Mouse (Mus musculus) kidney, adult 11 months (tissue): ENCODE data around the gene Atf3.

Source experiments
- DNase-seq: peaks from one replicate; pipeline ENCODE4 v3.0.0; 2022

The Atf3 gene

DNA sequence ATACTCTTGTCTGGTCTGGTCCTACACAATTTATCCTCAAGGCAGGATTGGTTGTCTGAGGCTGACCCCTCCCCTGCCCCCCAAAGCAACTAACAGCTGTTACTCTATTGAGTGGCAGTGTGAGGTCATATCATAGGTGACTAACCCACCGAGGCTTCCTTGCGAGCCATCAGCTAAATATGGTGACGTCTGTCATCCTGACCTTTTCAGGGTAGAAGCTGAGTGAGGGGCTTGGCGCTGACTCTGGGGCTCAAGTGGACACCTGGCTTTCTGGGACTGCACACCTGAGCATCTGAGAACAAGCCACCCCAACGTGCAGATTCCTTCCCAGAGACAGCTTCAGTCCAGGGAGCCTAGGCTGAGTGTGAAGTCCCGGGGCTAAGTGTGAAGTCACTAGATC, at the start of gene Atf3:
Gene Atf3 (minus strand): TSS at position 101 of the 400 bp plus-strand sequence.
- DNase-seq: no peak

DNA sequence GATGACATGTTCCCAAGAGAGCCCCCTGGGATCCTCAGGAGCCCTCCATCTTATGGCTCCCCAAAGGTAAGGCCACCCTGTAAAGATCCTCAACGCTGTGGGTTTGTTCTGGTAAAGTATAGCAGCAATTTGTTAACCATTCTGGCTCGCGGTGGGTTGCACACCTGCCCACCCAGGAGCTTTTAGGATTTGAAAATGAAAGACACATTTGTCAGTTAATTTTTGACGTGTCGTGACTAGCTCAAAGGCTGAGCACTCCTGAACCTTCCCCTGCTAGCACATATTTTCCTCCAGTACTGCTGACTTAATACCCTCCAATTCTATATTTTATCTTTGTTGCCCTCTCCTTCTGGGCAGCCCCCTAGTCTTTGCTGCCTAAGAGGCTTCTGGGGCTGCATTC, 49.3 kb upstream of the Atf3 start:
- no peak for DNase-seq

DNA sequence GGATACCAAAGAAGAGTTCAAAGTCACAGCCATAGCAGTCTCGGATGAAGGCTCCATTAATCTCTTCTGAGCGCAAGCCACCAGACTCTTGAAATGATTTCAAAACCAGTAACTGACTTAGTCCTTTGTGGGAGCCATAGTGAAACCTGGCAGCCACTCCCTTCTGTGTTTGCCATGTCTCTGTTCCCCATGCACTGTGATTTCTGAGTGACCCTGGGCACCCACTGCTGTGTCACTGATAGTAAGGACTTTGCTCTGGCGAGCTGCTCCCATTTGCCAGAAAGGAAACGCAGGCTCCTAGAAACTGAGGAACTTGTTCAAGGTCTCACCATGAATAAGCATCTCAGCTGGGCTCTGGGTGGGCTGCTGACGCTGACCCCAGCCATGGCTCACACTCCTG, 45.6 kb upstream of the Atf3 start:
- DNase-seq: no peak

DNA sequence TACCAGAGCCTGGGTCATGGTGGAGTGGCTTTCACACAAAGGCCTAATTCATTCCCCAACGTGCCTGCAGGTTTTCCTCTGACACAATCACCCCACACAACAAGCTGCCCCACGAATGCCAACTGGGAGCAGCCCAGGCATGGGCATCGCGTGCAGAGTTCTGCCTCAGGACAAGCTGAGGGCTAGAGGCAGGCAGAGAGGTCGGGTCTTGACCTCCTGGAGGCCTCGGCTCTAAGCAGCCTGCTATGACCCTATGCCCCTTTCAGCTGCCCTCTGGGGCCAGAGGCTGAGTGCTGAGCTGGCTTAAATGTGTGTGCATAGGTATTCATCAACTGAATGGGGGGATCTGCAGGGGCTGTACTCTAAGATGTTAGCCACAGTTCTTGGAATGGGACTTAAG, 44.0 kb upstream of the Atf3 start:
- no peak for DNase-seq

DNA sequence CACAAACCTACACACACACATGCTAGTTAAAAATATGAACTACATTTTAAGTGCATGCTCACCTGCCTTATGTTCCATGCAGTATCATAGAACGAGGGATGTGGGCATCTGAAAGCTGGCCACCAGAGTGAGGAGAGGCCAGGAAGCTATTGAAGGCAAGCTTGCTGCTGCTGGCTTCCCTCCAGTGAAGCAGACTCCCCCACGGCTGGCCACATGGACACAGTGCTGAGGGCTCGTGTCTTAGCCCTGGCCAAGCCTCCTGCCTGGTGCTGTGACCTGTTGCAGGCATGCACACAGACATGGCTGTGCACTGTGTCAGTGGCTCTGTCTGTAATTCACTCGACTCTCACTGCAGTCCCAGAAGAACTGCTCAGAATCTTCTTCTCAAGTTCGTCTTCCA, 41.8 kb upstream of the Atf3 start:
- DNase-seq: no peak

DNA sequence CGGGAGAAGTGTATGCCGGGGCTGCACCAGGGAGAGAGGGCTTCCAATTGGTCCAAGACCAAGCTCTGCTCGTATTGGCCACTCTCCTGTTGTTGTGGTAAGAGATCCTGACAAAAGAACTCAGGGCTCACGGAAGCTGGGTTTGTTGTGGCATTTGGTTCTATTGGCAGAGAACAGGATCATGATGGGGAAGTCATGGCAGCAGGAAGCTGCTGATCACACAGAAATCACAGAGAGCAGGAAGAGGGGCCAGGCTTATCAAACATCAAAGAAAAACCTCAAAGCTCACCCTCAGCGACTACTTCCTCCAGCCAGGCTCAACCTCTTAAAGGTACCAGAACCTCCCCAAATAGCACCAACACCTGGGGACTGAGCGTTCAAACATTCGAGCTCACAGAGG, 41.3 kb upstream of the Atf3 start:
- no peak for DNase-seq

DNA sequence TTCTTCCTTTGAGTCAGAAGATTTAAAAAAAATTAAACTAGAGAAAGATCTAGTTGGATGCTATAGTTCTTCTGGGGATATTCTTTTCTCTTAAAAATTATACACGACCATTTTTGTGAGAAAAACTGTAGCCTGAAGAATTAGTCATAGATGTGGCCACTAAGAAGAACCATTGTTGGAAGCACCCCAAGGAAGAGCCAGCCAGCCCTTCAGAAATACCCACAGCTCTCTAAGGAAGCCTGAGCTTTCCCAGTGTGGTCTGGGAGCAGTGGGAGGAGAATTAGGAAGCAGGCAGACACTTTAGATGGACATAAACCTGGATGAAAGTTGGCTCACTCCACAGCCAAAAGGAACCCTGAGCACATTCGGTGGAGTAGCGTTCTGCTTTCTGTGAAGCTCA, 40.7 kb upstream of the Atf3 start:
- DNase-seq: no peak

DNA sequence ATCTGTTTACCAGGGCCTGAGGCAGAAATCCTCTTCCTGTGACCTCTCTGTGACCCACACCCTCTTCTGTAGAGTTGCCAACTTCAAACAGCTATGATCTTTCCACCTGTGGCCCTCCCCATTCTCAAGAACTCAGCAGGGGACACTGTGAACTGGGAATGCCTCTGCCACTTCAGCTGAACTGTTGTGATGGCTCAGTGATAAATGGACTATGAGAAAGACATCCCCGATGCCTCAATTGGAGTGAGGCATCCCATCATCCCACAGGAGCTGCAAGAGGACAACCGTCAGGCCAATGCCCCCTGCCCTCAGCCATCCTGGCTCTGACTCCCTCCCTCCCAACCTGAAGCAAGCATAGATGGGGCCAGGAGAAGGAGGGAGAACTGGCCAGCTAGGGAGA, 40.1 kb upstream of the Atf3 start:
- no peak for DNase-seq

DNA sequence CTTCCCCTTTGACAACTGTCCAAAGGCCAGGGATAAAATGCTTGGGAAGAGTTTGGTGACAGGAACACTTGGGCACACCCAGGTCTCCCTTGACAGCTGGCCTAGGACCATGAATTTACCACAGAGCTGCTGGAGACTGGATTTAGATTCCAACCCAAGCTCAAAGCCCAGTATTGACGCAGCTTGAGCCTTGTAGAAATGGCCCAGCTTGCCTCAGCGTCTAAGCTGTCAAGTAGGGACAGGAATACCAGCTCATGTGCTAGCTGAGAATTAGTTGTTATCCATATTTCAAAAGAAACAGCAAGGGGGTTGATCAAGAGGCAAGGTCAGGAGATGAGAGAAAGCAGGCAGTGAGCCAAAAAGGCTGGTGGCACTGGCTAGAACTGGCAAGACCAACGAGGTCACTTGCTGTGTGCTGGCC, 39.5 kb upstream of the Atf3 start:
- DNase-seq: no peak

DNA sequence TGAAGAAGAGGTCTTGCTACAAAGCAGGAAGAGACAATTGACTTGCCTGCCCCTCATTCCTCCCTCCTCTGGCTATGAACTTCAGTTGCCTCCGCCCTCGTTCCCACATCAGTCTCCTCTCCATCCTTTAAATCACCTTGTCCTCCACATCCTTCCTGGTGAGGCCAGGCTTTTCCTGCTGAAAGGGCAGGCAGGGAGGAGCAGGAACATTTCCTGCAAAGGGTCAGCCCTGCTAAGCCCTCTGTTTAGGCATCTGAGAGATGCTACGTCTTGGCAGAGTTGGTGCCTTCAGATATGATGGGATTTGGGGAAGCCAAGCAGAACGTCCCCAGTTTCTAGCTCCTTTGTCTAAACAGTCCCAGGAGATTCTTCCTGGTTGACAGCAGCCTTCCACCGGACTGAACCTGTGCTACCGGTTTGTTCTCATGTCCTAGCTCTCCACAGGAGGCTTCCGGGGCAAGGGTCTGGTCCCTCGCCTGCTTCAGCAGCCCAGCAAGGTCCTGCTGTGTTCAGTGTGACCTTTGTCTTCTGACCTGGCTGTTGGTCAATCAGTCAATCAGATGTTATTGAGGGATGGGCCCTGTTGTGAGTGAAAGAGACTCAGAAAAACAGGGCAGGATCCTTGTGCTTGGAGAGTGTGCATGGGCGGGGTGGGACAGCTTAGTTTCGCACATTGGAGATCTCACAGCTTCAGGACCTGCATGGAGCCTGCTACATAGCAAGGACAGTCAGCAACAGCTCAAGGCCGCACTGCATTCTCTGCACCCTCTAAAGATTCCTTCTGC, 38.9 kb upstream of the Atf3 start:
- DNase-seq: peak; percentile 23

DNA sequence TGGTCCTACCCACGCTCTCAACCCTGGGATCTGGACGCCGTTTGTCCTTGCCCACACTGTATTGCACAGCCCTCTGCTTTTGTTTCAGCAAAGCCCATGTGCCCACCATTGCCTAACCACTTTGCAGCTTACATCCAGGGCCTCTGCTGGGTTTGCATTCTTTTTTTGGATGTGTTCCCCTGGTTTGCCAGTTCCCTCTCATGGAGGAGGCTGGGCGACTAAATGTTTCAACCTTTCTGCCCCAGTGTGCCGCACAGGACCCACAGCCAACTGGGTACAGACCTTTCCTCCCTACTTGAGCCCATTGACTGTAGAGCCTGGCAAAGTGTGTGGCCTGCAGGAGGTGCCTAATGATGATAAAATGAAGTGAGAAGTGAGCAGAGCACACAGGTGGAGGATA, 38.3 kb upstream of the Atf3 start:
- no peak for DNase-seq

DNA sequence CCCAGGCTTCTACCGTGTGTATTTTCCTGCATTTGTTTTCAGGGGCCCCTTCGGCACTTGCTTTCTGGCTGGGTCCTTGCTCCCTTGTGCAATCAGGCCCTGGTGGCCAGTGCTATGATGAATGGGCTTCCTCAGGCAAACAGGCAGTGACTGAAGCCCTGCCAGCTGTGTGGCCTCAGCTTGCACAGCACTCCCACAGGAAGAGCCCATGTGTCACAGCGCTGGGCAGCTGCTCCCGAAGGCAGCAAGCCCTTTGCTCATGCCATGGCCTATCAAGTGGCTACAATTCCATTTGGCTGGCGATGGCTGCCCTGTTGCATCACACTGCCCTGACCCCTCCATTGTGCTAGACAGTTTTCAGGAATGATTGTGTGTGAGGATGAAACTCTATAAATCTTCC, 36.6 kb upstream of the Atf3 start:
- DNase-seq: peak; percentile 53

DNA sequence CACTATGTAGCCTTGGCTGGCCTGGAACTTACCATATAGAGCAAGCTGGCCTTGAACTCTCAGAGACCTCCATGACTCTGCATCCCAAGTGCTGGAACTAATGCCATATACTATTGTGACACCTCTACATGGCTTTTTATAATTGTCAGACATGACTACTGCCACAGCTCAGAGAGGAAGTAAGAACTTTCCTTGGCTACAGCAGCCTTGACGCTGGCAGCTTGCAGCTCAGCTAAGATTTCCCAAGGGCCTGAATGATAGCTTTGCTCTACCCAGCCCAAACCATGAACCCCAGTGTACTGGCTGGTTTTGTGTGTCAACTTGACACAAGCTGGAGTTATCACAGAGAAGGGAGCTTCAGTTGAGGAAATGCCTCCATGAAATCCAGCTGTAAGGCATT, 35.8 kb upstream of the Atf3 start:
- DNase-seq: no peak

DNA sequence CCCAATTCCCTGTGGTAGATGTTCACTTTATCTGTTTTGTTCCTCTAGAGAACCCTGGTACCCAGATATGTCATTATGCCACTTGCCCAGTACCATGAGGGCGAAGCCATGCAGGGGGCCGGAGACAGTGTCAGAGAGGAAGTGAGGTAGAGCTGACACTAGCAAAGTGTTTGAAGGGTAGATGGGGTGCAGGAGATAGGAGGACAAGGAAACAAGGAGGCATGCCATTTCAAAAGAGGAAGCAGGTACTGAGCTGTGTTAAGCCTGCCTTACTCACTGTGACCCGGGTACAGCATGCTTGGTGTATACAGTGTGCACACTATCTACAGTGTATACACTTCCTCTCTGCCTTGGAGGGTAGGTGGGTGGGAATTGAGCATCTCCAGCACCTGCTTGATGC, 32.1 kb upstream of the Atf3 start:
- no peak for DNase-seq

DNA sequence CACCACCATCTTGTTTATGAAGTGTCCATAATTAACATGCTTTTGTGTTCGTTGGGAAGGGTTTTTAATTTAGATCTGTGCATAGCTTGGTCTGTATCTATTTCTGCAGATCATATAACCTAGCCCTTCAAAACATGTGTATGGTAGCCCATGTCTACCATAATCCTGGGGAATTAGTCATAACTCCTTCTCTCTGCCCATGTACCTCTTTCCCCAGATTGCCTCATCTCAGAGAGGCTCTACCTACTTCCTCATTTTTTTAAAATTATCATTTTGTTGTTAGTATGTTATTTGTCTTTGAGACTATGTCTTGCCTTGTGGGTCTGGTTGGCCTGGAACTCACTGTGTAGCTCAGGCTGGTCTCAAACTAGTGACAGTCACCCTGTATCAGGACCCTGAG, 30.6 kb upstream of the Atf3 start:
- DNase-seq: no peak

DNA sequence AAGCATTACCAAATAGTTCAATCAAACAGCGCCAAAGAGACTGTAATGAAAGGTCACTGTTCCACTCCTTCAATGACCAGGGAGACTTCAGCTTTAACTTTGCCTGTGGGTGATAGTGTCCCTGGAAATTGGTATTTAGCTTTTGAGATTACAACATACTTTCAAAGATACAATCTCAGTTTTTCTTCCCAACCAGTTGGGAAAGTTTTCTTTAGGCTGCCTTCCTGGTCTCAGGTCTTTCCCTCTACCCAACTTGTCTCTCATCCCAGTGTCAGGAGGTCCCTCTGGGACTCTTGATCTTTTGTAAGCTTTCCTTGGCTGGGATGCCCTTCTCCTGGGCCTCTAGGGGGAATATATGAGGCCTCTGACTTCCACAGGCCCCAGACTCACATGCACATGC, 29.7 kb upstream of the Atf3 start:
- DNase-seq: no peak

DNA sequence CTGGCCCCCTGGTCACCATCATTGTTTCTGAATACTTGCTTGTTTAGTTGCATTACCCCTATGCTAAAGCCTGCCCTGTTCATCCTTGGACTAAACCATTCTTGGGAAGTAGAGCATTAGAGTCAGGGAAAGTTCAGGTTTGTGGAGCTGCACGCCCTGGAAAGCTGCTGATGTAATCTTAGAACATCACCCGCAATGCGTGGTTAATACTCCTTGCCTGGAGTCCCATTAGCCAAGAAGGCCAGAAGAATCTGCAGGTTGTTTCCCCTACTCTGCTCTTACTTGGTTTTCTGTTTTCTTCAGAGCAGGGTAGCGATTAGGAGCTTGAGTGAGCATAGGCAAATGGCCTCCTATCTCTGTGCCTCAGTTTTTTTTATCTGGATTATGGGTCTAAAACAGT, 26.0 kb upstream of the Atf3 start:
- DNase-seq: no peak

DNA sequence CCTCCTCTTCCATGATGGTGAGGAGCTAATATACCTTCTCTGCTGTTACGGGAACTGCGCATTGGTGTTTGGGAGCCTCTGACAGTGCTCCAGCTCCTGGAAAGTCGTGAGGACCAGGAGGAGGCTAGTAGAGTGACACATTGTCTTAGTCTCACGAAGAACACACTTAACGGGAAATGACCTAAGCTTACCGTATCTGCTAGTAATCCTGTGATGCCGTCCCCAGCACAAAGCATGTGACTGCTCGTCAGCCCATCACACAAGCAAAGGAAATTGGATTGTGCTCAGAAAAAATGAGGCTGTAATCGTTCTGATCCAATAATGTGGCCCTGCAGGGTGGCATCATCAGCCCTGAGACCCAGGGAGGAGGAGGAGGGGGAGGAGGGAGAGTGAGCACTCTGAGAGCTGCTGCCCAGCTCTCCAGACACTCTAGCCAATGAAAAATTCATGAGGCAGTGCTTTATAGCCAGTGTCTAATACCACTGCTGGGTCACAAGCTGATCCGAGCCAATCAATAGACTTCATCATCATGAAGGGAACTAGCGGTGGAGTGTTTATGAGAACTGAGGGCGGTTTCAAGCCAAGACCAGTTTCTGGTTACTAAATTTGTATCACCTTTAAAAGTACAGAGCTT, 24.3 kb upstream of the Atf3 start:
- no peak for DNase-seq

DNA sequence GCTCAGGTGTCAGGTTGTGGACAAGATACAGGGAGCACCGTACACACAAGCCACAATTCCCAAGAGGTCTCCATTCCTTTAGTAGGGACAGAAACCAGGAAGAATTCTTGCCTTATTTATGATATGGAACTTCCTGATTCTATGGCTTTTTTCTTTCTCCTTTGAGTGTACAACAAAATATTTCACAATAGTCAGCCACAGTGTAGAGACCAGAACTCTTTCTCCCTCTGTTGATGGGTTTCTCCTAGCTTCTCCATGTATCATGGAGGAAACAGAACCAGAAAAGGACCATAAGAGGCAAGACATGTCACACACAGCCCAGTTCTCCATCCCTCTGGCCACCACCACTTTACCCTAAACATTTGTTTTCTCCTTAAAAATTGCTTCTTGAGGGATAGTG, 23.7 kb upstream of the Atf3 start:
- no peak for DNase-seq

DNA sequence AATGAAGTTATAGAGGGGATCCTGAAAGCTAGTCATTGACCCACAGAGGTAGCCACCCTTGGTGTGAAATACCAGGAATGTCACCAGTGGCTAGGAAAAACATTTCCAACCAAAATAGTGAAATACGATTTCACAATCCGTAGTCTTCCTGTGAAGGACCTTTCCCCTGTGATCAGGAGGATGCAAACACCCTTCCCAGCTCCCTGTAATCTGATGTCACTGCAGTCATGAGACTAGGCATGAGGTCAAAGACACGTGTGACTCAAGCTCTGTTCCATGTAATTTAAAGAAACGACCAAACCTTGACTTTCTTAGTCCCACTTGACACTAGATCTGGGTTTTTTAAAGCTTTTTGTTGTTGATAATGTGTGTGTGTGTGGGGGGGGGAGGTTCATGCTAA, 21.8 kb upstream of the Atf3 start:
- no peak for DNase-seq

DNA sequence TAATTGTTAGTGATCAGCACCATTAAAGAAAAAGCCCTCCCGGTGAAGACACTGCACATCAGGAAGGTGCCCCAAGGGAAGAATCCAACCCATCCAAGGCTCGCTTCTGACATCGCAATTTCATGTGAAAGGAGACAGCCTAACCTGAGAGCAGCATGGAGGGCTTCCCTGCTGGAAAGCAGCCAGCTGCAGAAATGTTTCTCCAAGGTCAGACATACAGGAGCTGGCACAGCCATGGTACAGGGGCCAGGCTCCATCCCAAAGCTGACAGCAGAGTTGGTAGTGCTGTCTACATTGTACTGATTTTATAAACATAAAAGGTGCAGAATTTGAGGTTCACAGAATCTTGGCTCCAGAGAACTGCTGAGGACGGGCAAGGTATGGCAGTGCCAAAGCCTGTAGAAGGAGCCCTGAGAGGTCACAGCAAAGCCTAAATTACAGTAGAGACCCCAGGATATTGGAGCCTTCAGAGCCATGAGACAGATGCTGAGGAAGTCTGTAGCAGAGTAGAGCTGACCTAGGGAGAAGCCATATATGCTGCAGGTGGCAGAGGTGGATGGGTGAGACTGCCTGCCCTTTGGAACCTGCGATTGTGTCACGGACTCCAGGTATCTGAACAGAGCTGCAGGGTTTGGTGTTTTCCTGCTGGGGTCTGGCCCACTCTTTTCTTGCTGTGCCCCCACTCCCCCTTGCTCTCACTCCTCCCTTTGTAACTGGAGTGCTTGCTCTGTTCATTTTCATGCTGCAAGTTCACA, 18.1 kb upstream of the Atf3 start:
- no peak for DNase-seq

DNA sequence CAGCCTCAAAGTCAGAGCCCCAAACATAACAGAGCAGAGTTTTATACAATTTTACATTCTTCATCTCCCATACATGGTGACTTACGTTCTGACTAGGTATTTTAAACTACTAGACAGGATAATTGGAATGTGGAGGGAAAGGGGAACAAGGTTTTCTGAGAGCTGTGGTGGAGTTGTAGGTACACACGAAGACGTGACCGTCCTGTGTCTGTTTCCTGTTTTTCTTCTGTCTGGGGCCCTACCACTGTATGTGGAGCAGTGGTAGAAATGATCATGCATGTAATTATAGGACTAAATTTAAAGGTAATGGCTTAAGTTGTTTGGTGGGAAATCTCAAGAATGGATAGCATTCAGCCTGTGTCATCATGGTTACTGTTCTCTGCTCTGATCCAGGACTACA, 17.0 kb upstream of the Atf3 start:
- DNase-seq: no peak

DNA sequence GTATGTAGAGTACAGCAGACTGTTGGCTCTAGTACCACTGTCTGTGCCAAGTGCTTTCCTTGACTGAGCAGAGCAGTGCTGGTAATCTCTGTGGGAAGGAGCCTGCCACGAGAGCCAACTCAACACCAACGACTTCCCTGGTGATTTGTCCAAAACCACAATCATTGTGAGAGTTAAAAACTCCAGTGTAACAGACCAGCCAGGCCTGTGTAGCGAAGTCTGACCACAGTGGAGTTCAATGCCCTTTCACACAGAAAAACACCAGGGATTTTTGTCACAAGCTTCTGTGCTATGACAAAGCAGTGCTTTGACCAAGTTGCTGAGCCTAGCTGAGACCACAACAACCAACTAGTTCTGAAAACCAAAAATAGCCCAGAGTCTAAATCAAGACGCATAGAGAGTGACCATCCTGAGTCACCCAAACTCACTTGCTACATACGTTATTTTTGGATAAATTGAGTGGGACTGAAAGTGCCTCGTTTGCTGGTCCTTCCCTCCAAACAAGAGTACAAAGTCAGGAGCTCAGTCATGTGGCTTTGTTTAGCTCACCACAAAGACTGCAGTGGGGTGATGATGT, 12.6 kb upstream of the Atf3 start:
- DNase-seq: no peak

DNA sequence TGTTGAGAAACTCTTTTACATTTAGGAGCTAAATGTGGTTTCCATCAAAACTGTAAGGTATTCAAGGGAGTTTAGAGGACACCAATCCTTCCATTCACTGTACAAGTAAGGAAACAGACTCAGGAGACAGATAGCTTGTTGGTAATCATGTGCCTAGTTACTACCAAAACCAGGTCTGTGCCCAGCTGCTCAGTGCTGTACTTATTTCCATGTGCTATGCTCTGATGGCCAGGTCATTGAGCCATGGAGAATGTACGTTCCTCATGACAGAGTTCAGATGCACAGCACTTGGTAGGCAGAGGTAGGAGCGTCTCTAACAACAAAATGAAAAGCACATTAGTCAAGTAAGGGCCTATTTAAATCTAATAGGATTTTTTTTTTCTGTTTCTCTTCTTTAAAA, 8.7 kb upstream of the Atf3 start:
- DNase-seq: peak; percentile 38
